Mouse (Mus musculus): Measurements from ENCODE around the gene Gm45208. TPM values are rescaled to one million over a fixed set of nuclear protein-coding genes. Genes with fewer than 3 reads are reported as not detected.

Gene Gm45208
- polyA plus RNA-seq, 1 experiment from 2014 or later: 0.85 TPM

GRCm38 (mm10) chrX:7762921-7763197 is 40.8 kb downstream of the Gm45208 start:
- WGBS: 26% methylated on average over 21 of the region's 21 CpGs
- Histone ChIP-seq H3K4me1 (peaks cover 22% of the 10 kb centered on the region), H3K4me3 (peak overlapping the region; percentile 67), H3K9me3 (no peaks in the 10 kb centered on the region), H3K4me2 (peak overlapping the region; percentile 63), H3K36me3 (replicated peaks) (0 out of 2 replicates have a peak, but pooled peaks cover 5% of the 10 kb centered on the region), H3K27me3 (replicated peaks) (no peaks in the 10 kb centered on the region), H3K9ac (peak overlapping the region; percentile 58), H3K27ac (peak overlapping the region; percentile 65)
- peak; percentile 43; the same call in 1 of the 2 replicates for ATAC-seq (replicated peaks)

GRCm38 (mm10) chrX:7763631-7764393 is 41.8 kb downstream of the Gm45208 start:
- no peaks in the 10 kb centered on the region for H3K9me3 ChIP-seq
- ATAC-seq (replicated peaks): no peak
- peak overlapping the region; percentile 67 for H3K4me3 ChIP-seq
- H3K9ac ChIP-seq: peak overlapping the region; percentile 21; the same call in 1 of the 2 replicates
- H3K36me3 ChIP-seq (replicated peaks): 0 out of 2 replicates have a peak, but pooled peaks cover 5% of the 10 kb centered on the region
- H3K4me1 ChIP-seq: peaks cover 22% of the 10 kb centered on the region
- H3K27me3 ChIP-seq (replicated peaks): no peaks in the 10 kb centered on the region
- peak overlapping the region; percentile 63 for H3K4me2 ChIP-seq
- no peak overlapping the region for H3K27ac ChIP-seq
- 22% methylated on average over 21 of the region's 22 CpGs for WGBS

GRCm38 (mm10) chrX:7764657-7765280 is 42.7 kb downstream of the Gm45208 start:
- peak overlapping the region; percentile 63 for H3K4me2 ChIP-seq
- 13% methylated on average over 9 of the region's 9 CpGs for WGBS
- 0 out of 2 replicates have a peak, but pooled peaks cover 5% of the 10 kb centered on the region for H3K36me3 ChIP-seq (replicated peaks)
- ATAC-seq (replicated peaks): no peak
- no peaks in the 10 kb centered on the region for H3K27me3 ChIP-seq (replicated peaks)
- peaks cover 22% of the 10 kb centered on the region for H3K4me1 ChIP-seq
- H3K9ac ChIP-seq: no peak overlapping the region
- H3K27ac ChIP-seq: no peak overlapping the region
- H3K9me3 ChIP-seq: no peaks in the 10 kb centered on the region
- peak overlapping the region; percentile 67 for H3K4me3 ChIP-seq

- H3K4me3 ChIP-seq: peak overlapping the region; percentile 67
- H3K9me3 ChIP-seq: no peaks in the 10 kb centered on the region
- 0 out of 2 replicates have a peak, but pooled peaks cover 5% of the 10 kb centered on the region for H3K36me3 ChIP-seq (replicated peaks)
- H3K4me2 ChIP-seq: peak overlapping the region; percentile 63
- peak overlapping the region; percentile 14; the same call in 1 of the 2 replicates for H3K9ac ChIP-seq
- peaks cover 22% of the 10 kb centered on the region for H3K4me1 ChIP-seq
- WGBS: 25% methylated on average over 13 of the region's 13 CpGs
- H3K27me3 ChIP-seq (replicated peaks): no peaks in the 10 kb centered on the region
- ATAC-seq (replicated peaks): no peak
- no peak overlapping the region for H3K27ac ChIP-seq
Measured at GRCm38 (mm10) chrX:7765281-7765670, 43.2 kb downstream of the Gm45208 start.

GRCm38 (mm10) chrX:7765764-7766163 is 43.7 kb downstream of the Gm45208 start:
- H3K36me3 ChIP-seq (replicated peaks): 0 out of 2 replicates have a peak, but pooled peaks cover 5% of the 10 kb centered on the region

GRCm38 (mm10) chrX:7769302-7770017 is 47.4 kb downstream of the Gm45208 start:
- Histone ChIP-seq H3K9me3 (no peaks in the 10 kb centered on the region), H3K27ac (no peak overlapping the region), H3K9ac (no peak overlapping the region), H3K36me3 (replicated peaks) (0 out of 2 replicates have a peak, but pooled peaks cover 5% of the 10 kb centered on the region), H3K4me2 (no peak overlapping the region), H3K4me1 (peaks cover 13% of the 10 kb centered on the region), H3K4me3 (no peak overlapping the region), H3K27me3 (replicated peaks) (no peaks in the 10 kb centered on the region)
- no peak for ATAC-seq (replicated peaks)
- 90% methylated on average over 7 of the region's 7 CpGs for WGBS

More at GRCm38 (mm10) chrX:7765764-7766163, 43.7 kb downstream of the Gm45208 start:
- no peaks in the 10 kb centered on the region for H3K9me3 ChIP-seq
- no peaks in the 10 kb centered on the region for H3K27me3 ChIP-seq (replicated peaks)
- peak; percentile 21; the same call in 1 of the 2 replicates for ATAC-seq (replicated peaks)
- H3K9ac ChIP-seq: peak overlapping the region; percentile 14; the same call in 1 of the 2 replicates
- H3K4me1 ChIP-seq: peaks cover 22% of the 10 kb centered on the region
- H3K4me2 ChIP-seq: peak overlapping the region; percentile 63
- 13% methylated on average over 11 of the region's 11 CpGs for WGBS
- no peak overlapping the region for H3K27ac ChIP-seq
- peak overlapping the region; percentile 67 for H3K4me3 ChIP-seq

- Histone ChIP-seq H3K27me3 (replicated peaks) (no peaks in the 10 kb centered on the region), H3K9me3 (no peaks in the 10 kb centered on the region), H3K4me2 (no peak overlapping the region), H3K36me3 (replicated peaks) (0 out of 2 replicates have a peak, but pooled peaks cover 1% of the 10 kb centered on the region), H3K9ac (no peak overlapping the region), H3K4me3 (no peak overlapping the region), H3K27ac (no peak overlapping the region), H3K4me1 (no peaks in the 10 kb centered on the region)
- no peak for ATAC-seq (replicated peaks)
- 62% methylated on average over 2 of the region's 2 CpGs for WGBS
Measured at GRCm38 (mm10) chrX:7772766-7773165, 50.7 kb downstream of the Gm45208 start.

- 75% methylated on average over 9 of the region's 9 CpGs for WGBS
- no peak for ATAC-seq (replicated peaks)
- H3K9ac ChIP-seq: no peak overlapping the region
- no peaks in the 10 kb centered on the region for H3K27me3 ChIP-seq (replicated peaks)
- no peak overlapping the region for H3K27ac ChIP-seq
- no peak overlapping the region for H3K4me3 ChIP-seq
- H3K9me3 ChIP-seq: no peaks in the 10 kb centered on the region
- no peak overlapping the region for H3K4me2 ChIP-seq
- H3K4me1 ChIP-seq: no peaks in the 10 kb centered on the region
- no peaks in the 10 kb centered on the region for H3K36me3 ChIP-seq (replicated peaks)
Measured at GRCm38 (mm10) chrX:7775501-7776205, 53.6 kb downstream of the Gm45208 start.

- 0 out of 2 replicates have a peak, but pooled peaks have one; percentile 54 for ATAC-seq (replicated peaks)
Measured at GRCm38 (mm10) chrX:7776329-7777082, 54.5 kb downstream of the Gm45208 start.

GRCm38 (mm10) chrX:7778450-7779244 is 56.6 kb downstream of the Gm45208 start:
- Histone ChIP-seq H3K4me1 (no peaks in the 10 kb centered on the region), H3K9me3 (no peaks in the 10 kb centered on the region), H3K36me3 (replicated peaks) (no peaks in the 10 kb centered on the region), H3K4me2 (no peak overlapping the region), H3K9ac (no peak overlapping the region), H3K27ac (no peak overlapping the region), H3K4me3 (no peak overlapping the region), H3K27me3 (replicated peaks) (no peaks in the 10 kb centered on the region)
- no peak for ATAC-seq (replicated peaks)
- WGBS: 75% methylated on average over 7 of the region's 7 CpGs

More at GRCm38 (mm10) chrX:7776329-7777082, 54.5 kb downstream of the Gm45208 start:
- H3K27ac ChIP-seq: no peak overlapping the region
- no peak overlapping the region for H3K9ac ChIP-seq
- no peaks in the 10 kb centered on the region for H3K36me3 ChIP-seq (replicated peaks)
- no peak overlapping the region for H3K4me2 ChIP-seq
- no peaks in the 10 kb centered on the region for H3K9me3 ChIP-seq
- no peaks in the 10 kb centered on the region for H3K27me3 ChIP-seq (replicated peaks)
- no peak overlapping the region for H3K4me3 ChIP-seq
- H3K4me1 ChIP-seq: no peaks in the 10 kb centered on the region
- 54% methylated on average over 8 of the region's 8 CpGs for WGBS
